ENCODE assay signal across 32 mouse cellular contexts in genomic region chr2:38501606-38502005, GRCm38 (mm10). TPM values are rescaled to one million over a fixed set of nuclear protein-coding genes. Genes with fewer than 3 reads are reported as not detected.
DNase-seq lines count a peak whose midpoint lies in the region; ATAC-seq and TF ChIP-seq lines count a peak whose summit lies in the region.
"Had no signal": no experiment of that assay in that cellular context is flagged by ENCODE, and none has a peak within 500 bp of the region (broad histone marks: within the 10 kb centered on the region; RNA-seq: fewer than 3 reads in every experiment).

No protein-coding gene starts in this region.

- H3K4me3 ChIP-seq in lung, embryonic 14.5 days (ENCODE audit: low read depth, low read length), result no peak overlapping the region
- no peak overlapping the region for H3K4me3 ChIP-seq in lung, adult 2 months (replicated peaks; ENCODE audit: extremely low read depth, low read depth, low read length)
- H3K4me3 ChIP-seq in embryonic facial prominence, embryonic 10.5 days, result no peak overlapping the region
- H3K4me3 ChIP-seq in embryonic facial prominence, embryonic 12.5 days, result no peak overlapping the region
- H3K4me3 ChIP-seq in limb, embryonic 11.5 days (ENCODE audit: low read depth, low read length), result no peak overlapping the region
- no peak overlapping the region for H3K4me3 ChIP-seq in intestine, embryonic 16.5 days (ENCODE audit: low read length)
- H3K4me3 ChIP-seq: embryonic facial prominence, embryonic 15.5 days; forebrain, embryonic 13.5 days; heart, embryonic 10.5 days; heart, embryonic 15.5 days; hindbrain, embryonic 12.5 days; intestine, embryonic 15.5 days; midbrain, embryonic 15.5 days; neural tube, embryonic 15.5 days; stomach, embryonic 15.5 days had no signal

- H3K27ac ChIP-seq in lung, embryonic 14.5 days (ENCODE audit: low read depth), result peak overlapping the region; percentile 66
- no peak overlapping the region for H3K27ac ChIP-seq in embryonic facial prominence, embryonic 10.5 days (replicated peaks)
- no peak overlapping the region for H3K27ac ChIP-seq in embryonic facial prominence, embryonic 12.5 days
- peak overlapping the region; percentile 43 for H3K27ac ChIP-seq in limb, embryonic 11.5 days (replicated peaks; ENCODE audit: low read depth, low read length)
- H3K27ac ChIP-seq in intestine, embryonic 16.5 days (ENCODE audit: low read length), result no peak overlapping the region
- H3K27ac ChIP-seq: embryonic facial prominence, embryonic 15.5 days; forebrain, embryonic 13.5 days; heart, embryonic 10.5 days; heart, embryonic 15.5 days; hindbrain, embryonic 12.5 days; hindbrain, postnatal 0 days; intestine, embryonic 15.5 days; macrophage; midbrain, embryonic 15.5 days; neural tube, embryonic 15.5 days; stomach, embryonic 15.5 days had no signal

- peak; percentile 89 for ATAC-seq in lung, embryonic 14.5 days (ENCODE audit: insufficient read depth)
- ATAC-seq in embryonic facial prominence, embryonic 12.5 days (ENCODE audit: insufficient number of reproducible peaks, insufficient read depth, low FRiP score, low TSS enrichment), result peak; percentile 50; the same call in 1 of the 2 replicates
- ATAC-seq in limb, embryonic 11.5 days (ENCODE audit: insufficient number of reproducible peaks, low FRiP score, low TSS enrichment, low read depth), result peak; percentile 79
- ATAC-seq in intestine, embryonic 16.5 days, result no peak
- ATAC-seq: CD4-positive, CD25-positive, alpha-beta regulatory T cell, adult 4 months; forebrain, embryonic 13.5 days; hindbrain, postnatal 0 days; midbrain, embryonic 15.5 days had no signal

- no peak overlapping the region for H3K9ac ChIP-seq in lung, embryonic 14.5 days
- no peak overlapping the region for H3K9ac ChIP-seq in embryonic facial prominence, embryonic 12.5 days
- no peak overlapping the region for H3K9ac ChIP-seq in limb, embryonic 11.5 days (ENCODE audit: low read length)
- H3K9ac ChIP-seq in intestine, embryonic 16.5 days (ENCODE audit: low read depth, low read length), result no peak overlapping the region
- H3K9ac ChIP-seq: embryonic facial prominence, embryonic 15.5 days; forebrain, embryonic 13.5 days; heart, embryonic 15.5 days; hindbrain, embryonic 12.5 days; intestine, embryonic 15.5 days; midbrain, embryonic 15.5 days; neural tube, embryonic 15.5 days; stomach, embryonic 15.5 days had no signal

- H3K36me3 ChIP-seq in lung, embryonic 14.5 days (ENCODE audit: insufficient read depth), result no peaks in the 10 kb centered on the region
- no peaks in the 10 kb centered on the region for H3K36me3 ChIP-seq in embryonic facial prominence, embryonic 10.5 days (replicated peaks)
- no peaks in the 10 kb centered on the region for H3K36me3 ChIP-seq in embryonic facial prominence, embryonic 12.5 days
- no peaks in the 10 kb centered on the region for H3K36me3 ChIP-seq in limb, embryonic 11.5 days (ENCODE audit: control insufficient read depth, insufficient read depth, low read length)
- no peaks in the 10 kb centered on the region for H3K36me3 ChIP-seq in intestine, embryonic 16.5 days (ENCODE audit: control insufficient read depth, insufficient read depth, low read length)
- H3K36me3 ChIP-seq: embryonic facial prominence, embryonic 15.5 days; heart, embryonic 10.5 days; heart, embryonic 15.5 days; hindbrain, embryonic 12.5 days; intestine, embryonic 15.5 days; midbrain, embryonic 15.5 days; neural tube, embryonic 15.5 days; stomach, embryonic 15.5 days had no signal

- no peaks in the 10 kb centered on the region for H3K27me3 ChIP-seq in lung, embryonic 14.5 days (ENCODE audit: insufficient read depth, low read length)
- no peaks in the 10 kb centered on the region for H3K27me3 ChIP-seq in embryonic facial prominence, embryonic 10.5 days (replicated peaks; ENCODE audit: low read depth, poor library complexity, severe bottlenecking)
- H3K27me3 ChIP-seq in embryonic facial prominence, embryonic 12.5 days, result no peaks in the 10 kb centered on the region
- H3K27me3 ChIP-seq in limb, embryonic 11.5 days (ENCODE audit: control insufficient read depth, insufficient read depth, low read length), result no peaks in the 10 kb centered on the region
- no peaks in the 10 kb centered on the region for H3K27me3 ChIP-seq in intestine, embryonic 16.5 days (replicated peaks; ENCODE audit: control insufficient read depth, insufficient read depth, low read length)
- H3K27me3 ChIP-seq: embryonic facial prominence, embryonic 15.5 days; heart, embryonic 15.5 days; intestine, embryonic 15.5 days; midbrain, embryonic 15.5 days; neural tube, embryonic 15.5 days; stomach, embryonic 15.5 days had no signal

- no peaks in the 10 kb centered on the region for H3K9me3 ChIP-seq in lung, embryonic 14.5 days (ENCODE audit: low read depth, low read length)
- no peaks in the 10 kb centered on the region for H3K9me3 ChIP-seq in embryonic facial prominence, embryonic 10.5 days
- H3K9me3 ChIP-seq in embryonic facial prominence, embryonic 12.5 days, result no peaks in the 10 kb centered on the region
- no peaks in the 10 kb centered on the region for H3K9me3 ChIP-seq in limb, embryonic 11.5 days (ENCODE audit: control insufficient read depth, low read length)
- H3K9me3 ChIP-seq in intestine, embryonic 16.5 days (ENCODE audit: control insufficient read depth, low read length), result no peaks in the 10 kb centered on the region
- H3K9me3 ChIP-seq: embryonic facial prominence, embryonic 15.5 days; forebrain, embryonic 13.5 days; heart, embryonic 10.5 days; heart, embryonic 15.5 days; hindbrain, embryonic 12.5 days; intestine, embryonic 15.5 days; midbrain, embryonic 15.5 days; neural tube, embryonic 15.5 days; stomach, embryonic 15.5 days had no signal

- no peak for TF ChIP-seq POLR2A in lung, adult 2 months (IDR thresholded peaks at IDR 0.05; ENCODE audit: borderline replicate concordance, extremely low read depth, low read depth, low read length)

- 0 out of 2 replicates have a peak, but pooled peaks cover 12% of the 10 kb centered on the region for H3K4me1 ChIP-seq in lung, embryonic 14.5 days (ENCODE audit: insufficient read depth)
- no peaks in the 10 kb centered on the region for H3K4me1 ChIP-seq in lung, adult 2 months (ENCODE audit: control insufficient read depth, insufficient read depth, low read length)
- peaks cover 21% of the 10 kb centered on the region for H3K4me1 ChIP-seq in embryonic facial prominence, embryonic 10.5 days
- peaks cover 6% of the 10 kb centered on the region; the same call in 1 of the 2 replicates for H3K4me1 ChIP-seq in embryonic facial prominence, embryonic 12.5 days
- H3K4me1 ChIP-seq in limb, embryonic 11.5 days (ENCODE audit: control insufficient read depth, insufficient read depth, low read length), result peaks cover 7% of the 10 kb centered on the region
- H3K4me1 ChIP-seq in intestine, embryonic 16.5 days (ENCODE audit: control insufficient read depth, insufficient read depth, low read length), result peaks cover 6% of the 10 kb centered on the region; the same call in 1 of the 2 replicates
- H3K4me1 ChIP-seq: forebrain, embryonic 13.5 days; heart, embryonic 10.5 days; intestine, embryonic 15.5 days; midbrain, embryonic 15.5 days; stomach, embryonic 15.5 days had no signal

- no peak for TF ChIP-seq CTCF in lung, embryonic 14.5 days (IDR thresholded peaks at IDR 0.05; ENCODE audit: low read depth)
- TF ChIP-seq CTCF in lung, adult 2 months (IDR thresholded peaks at IDR 0.05; ENCODE audit: insufficient read depth, low read length), result no peak

- peak overlapping the region; percentile 38 for H3K4me2 ChIP-seq in lung, embryonic 14.5 days
- no peak overlapping the region for H3K4me2 ChIP-seq in embryonic facial prominence, embryonic 12.5 days (replicated peaks)
- no peak overlapping the region for H3K4me2 ChIP-seq in limb, embryonic 11.5 days (ENCODE audit: low read depth, severe bottlenecking)
- H3K4me2 ChIP-seq in intestine, embryonic 16.5 days (ENCODE audit: low read depth, low read length), result no peak overlapping the region
- H3K4me2 ChIP-seq: embryonic facial prominence, embryonic 15.5 days; forebrain, embryonic 13.5 days; heart, embryonic 15.5 days; hindbrain, embryonic 12.5 days; intestine, embryonic 15.5 days; liver, embryonic 11.5 days; midbrain, embryonic 15.5 days; neural tube, embryonic 15.5 days; stomach, embryonic 15.5 days had no signal

- peak; percentile 62 for DNase-seq in lung, embryonic 14.5 days
- DNase-seq in lung, adult 2 months, result no peak
- DNase-seq in embryonic facial prominence, embryonic 10.5 days (ENCODE audit: low spot score), result peak; percentile 19
- peak; percentile 36 for DNase-seq in limb, embryonic 11.5 days (ENCODE audit: low spot score)
- DNase-seq in cerebellum, postnatal 4 days (ENCODE audit: low spot score in 2 of 2), result no peak
- no peak for DNase-seq in adrenal gland, adult 18-20 months (ENCODE audit: low spot score in 2 of 2)
- DNase-seq: adrenal gland, postnatal 10 days; cerebellum, adult 11-12 months; cerebellum, adult 9-11 months; gastrocnemius, postnatal 25 days; heart, adult 11 months; heart, postnatal 36 days; kidney, adult 9 months; kidney, postnatal 14 days; layer of hippocampus, adult 9-11 months; retina, postnatal 1 day; right cerebral cortex, postnatal 14 days had no signal

- WGBS in lung, embryonic 14.5 days, result 30% methylated on average over 1 of the region's 1 CpGs
- 55% methylated on average over 1 of the region's 1 CpGs for WGBS in lung, adult 2 months
- WGBS in embryonic facial prominence, embryonic 10.5 days, result 26% methylated on average over 1 of the region's 1 CpGs
- WGBS in embryonic facial prominence, embryonic 12.5 days, result 18% methylated on average over 1 of the region's 1 CpGs
- 13% methylated on average over 1 of the region's 1 CpGs for WGBS in limb, embryonic 11.5 days
- WGBS in intestine, embryonic 16.5 days, result 41% methylated on average over 1 of the region's 1 CpGs

RNA-seq across cellular contexts. Expression of gene Nek6, which starts 9.8 kb away (rescaled TPM):
- polyA plus RNA-seq in lung, embryonic 14.5 days (2014; fragmentation: Nextera tagmentation; extraction: Ambion mirVana), result 129 and 134 TPM in 2 replicates
- polyA plus RNA-seq in lung, adult 2 months (2012; rRNA removed), result 25.8 and 27.6 TPM in 2 replicates
- 85.4 and 85.8 TPM in 2 replicates for polyA plus RNA-seq in embryonic facial prominence, embryonic 10.5 days (2016; fragmentation: Nextera tagmentation; extraction: Ambion mirVana)
- polyA plus RNA-seq in embryonic facial prominence, embryonic 12.5 days (2016; fragmentation: Nextera tagmentation; extraction: Ambion mirVana), result 133 and 135 TPM in 2 replicates
- 107 and 108 TPM in 2 replicates for polyA plus RNA-seq in limb, embryonic 11.5 days (2014; fragmentation: Nextera tagmentation; extraction: Ambion mirVana)
- total RNA-seq in adrenal gland, adult 18-20 months (2021), result 10 to 100 TPM; 15.9 to 18.6 TPM
- 124 and 128 TPM in 2 replicates for polyA plus RNA-seq in intestine, embryonic 16.5 days (2015; fragmentation: Nextera tagmentation; extraction: Ambion mirVana)

Comparison
In these comparisons a context has a peak if more than half of its experiments do, and no peak if none do; other contexts are left out.
1. DNase-seq: peak in lung, embryonic 14.5 days (single experiment), embryonic facial prominence, embryonic 10.5 days (single experiment) and limb, embryonic 11.5 days (single experiment); none in lung, adult 2 months (single experiment), cerebellum, postnatal 4 days (0 of 2) and adrenal gland, adult 18-20 months (0 of 2).
2. H3K27ac ChIP-seq: peak in lung, embryonic 14.5 days (single experiment) and limb, embryonic 11.5 days (single experiment); none in embryonic facial prominence, embryonic 10.5 days (single experiment), embryonic facial prominence, embryonic 12.5 days (single experiment) and intestine, embryonic 16.5 days (single experiment).